Mouse (Mus musculus) CD8-positive naive resting alpha-beta T cell, adult 2 months (primary cell): ENCODE data around the gene Hmcn2.

Source experiments
- DNase-seq, 2 experiments: peaks; one replicate each; pipeline ENCODE4 v3.0.0; 2022; ENCODE audit warnings: low read depth in 2 of 2, low spot score in 2 of 2

The Hmcn2 gene

GRCm38 (mm10) chr2:31508851-31509250, 194.6 kb downstream of the Hmcn2 start:
- no peak for DNase-seq
